17 mouse cellular contexts compared by ENCODE assay signal in genomic region chr6:85810942-85811537, GRCm38 (mm10). TPM values are rescaled to one million over a fixed set of nuclear protein-coding genes. Genes with fewer than 3 reads are reported as not detected.
"Had no signal": no experiment of that assay in that cellular context is flagged by ENCODE, and none has a peak within 500 bp of the region (broad histone marks: within the 10 kb centered on the region; RNA-seq: fewer than 3 reads in every experiment).

No protein-coding gene starts in this region.

RNA-seq across cellular contexts. Expression of gene Nat8f6, which starts 9.7 kb away (rescaled TPM):
- total RNA-seq: megakaryocyte progenitor cell, adult 5-6 weeks; megakaryocyte-erythroid progenitor cell, adult 5-6 weeks; midbrain, postnatal 0 days had no signal
- polyA plus RNA-seq: inflammation-experienced regulatory T-cells, adult 6 months; limb, embryonic 10.5 days; limb, embryonic 13.5 days; liver, embryonic 13.5 days; liver, embryonic 16.5 days; lung, embryonic 16.5 days; midbrain, embryonic 11.5 days; midbrain, embryonic 14.5 days; midbrain, postnatal 0 days; neural tube, embryonic 11.5 days; neural tube, embryonic 14.5 days; stomach, embryonic 14.5 days; stomach, postnatal 0 days had no signal

RNA-seq across cellular contexts. Expression of gene Nat8f5, which starts 9.7 kb away (rescaled TPM):
- total RNA-seq: megakaryocyte progenitor cell, adult 5-6 weeks; megakaryocyte-erythroid progenitor cell, adult 5-6 weeks had no signal
- polyA plus RNA-seq: inflammation-experienced regulatory T-cells, adult 6 months; limb, embryonic 10.5 days; limb, embryonic 13.5 days; liver, embryonic 13.5 days; liver, embryonic 16.5 days; lung, adult 2 months; lung, embryonic 16.5 days; midbrain, embryonic 11.5 days; midbrain, embryonic 14.5 days; neural tube, embryonic 11.5 days; neural tube, embryonic 14.5 days; stomach, embryonic 14.5 days had no signal

RNA-seq across cellular contexts. Expression of gene Nat8, which starts 20.8 kb away (rescaled TPM):
- total RNA-seq: megakaryocyte progenitor cell, adult 5-6 weeks; megakaryocyte-erythroid progenitor cell, adult 5-6 weeks had no signal
- polyA plus RNA-seq: inflammation-experienced regulatory T-cells, adult 6 months; limb, embryonic 10.5 days; limb, embryonic 13.5 days; liver, embryonic 13.5 days; lung, embryonic 16.5 days; midbrain, embryonic 11.5 days; midbrain, embryonic 14.5 days; neural tube, embryonic 11.5 days; neural tube, embryonic 14.5 days; stomach, embryonic 14.5 days; stomach, postnatal 0 days had no signal

RNA-seq across cellular contexts. Expression of gene Nat8f3, which starts 45.5 kb away (rescaled TPM):
- total RNA-seq: megakaryocyte progenitor cell, adult 5-6 weeks; megakaryocyte-erythroid progenitor cell, adult 5-6 weeks had no signal
- polyA plus RNA-seq: liver, embryonic 13.5 days; liver, embryonic 16.5 days; lung, embryonic 16.5 days; midbrain, embryonic 11.5 days; neural tube, embryonic 11.5 days; stomach, embryonic 14.5 days; stomach, postnatal 0 days; thymus, adult 2 months had no signal

RNA-seq across cellular contexts. Expression of gene Nat8f2, which starts 57.9 kb away (rescaled TPM):
- total RNA-seq: megakaryocyte progenitor cell, adult 5-6 weeks; megakaryocyte-erythroid progenitor cell, adult 5-6 weeks; midbrain, postnatal 0 days had no signal
- polyA plus RNA-seq: limb, embryonic 10.5 days; limb, embryonic 13.5 days; liver, embryonic 13.5 days; liver, embryonic 16.5 days; lung, embryonic 16.5 days; midbrain, embryonic 11.5 days; midbrain, embryonic 14.5 days; neural tube, embryonic 11.5 days; neural tube, embryonic 14.5 days; stomach, embryonic 14.5 days; stomach, postnatal 0 days had no signal
